Comparison of ENCODE assay signal across 16 mouse cellular contexts in the genomic region with DNA sequence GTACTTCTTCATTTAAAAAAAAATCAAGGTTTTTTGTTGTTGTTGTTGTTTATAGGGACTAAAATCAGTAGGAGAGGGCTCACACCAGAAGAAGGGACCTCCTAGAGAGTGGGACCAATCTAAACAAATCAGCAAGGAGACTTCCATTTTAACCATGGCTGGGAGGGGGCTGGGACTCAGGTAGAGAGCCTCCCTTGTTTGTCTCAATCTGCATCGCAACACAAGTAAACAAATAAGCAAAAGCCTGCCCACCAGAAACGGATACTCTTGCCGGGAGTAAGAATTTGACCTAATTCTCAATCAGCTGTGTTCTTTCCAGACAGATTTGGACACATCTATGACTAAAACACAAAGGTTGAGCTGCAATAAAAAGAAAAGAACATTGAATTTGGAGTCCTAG. TPM values are rescaled to one million over a fixed set of nuclear protein-coding genes. Genes with fewer than 3 reads are reported as not detected.
"Had no signal": no experiment of that assay in that cellular context is flagged by ENCODE, and none has a peak within 500 bp of the region (broad histone marks: within the 10 kb centered on the region; RNA-seq: fewer than 3 reads in every experiment).

No protein-coding gene starts in this region.

- H3K36me3 ChIP-seq: limb, embryonic 12.5 days; liver, embryonic 13.5 days; midbrain, embryonic 12.5 days had no signal

- H3K9ac ChIP-seq: limb, embryonic 12.5 days; liver, embryonic 13.5 days; liver, postnatal 0 days; midbrain, embryonic 12.5 days had no signal

- H3K27ac ChIP-seq: layer of hippocampus, adult 2 months; limb, embryonic 12.5 days; liver, embryonic 13.5 days; midbrain, embryonic 12.5 days had no signal

- H3K4me3 ChIP-seq: layer of hippocampus, adult 2 months; limb, embryonic 12.5 days; liver, embryonic 13.5 days; midbrain, embryonic 12.5 days had no signal

- ATAC-seq: liver, postnatal 0 days; midbrain, embryonic 16.5 days had no signal

- DNase-seq: kidney, adult 18-20 months; kidney, postnatal 10 days; kidney, postnatal 4 days; liver; liver, embryonic 13.5 days; liver, postnatal 0 days; lung, postnatal 36 days; thymus, adult 2 months; thymus, postnatal 25 days had no signal

- H3K9me3 ChIP-seq: limb, embryonic 12.5 days; liver, embryonic 13.5 days; midbrain, embryonic 12.5 days had no signal

- H3K4me2 ChIP-seq: limb, embryonic 12.5 days; liver, embryonic 13.5 days; midbrain, embryonic 12.5 days had no signal

RNA-seq across cellular contexts. Expression of a gene that starts 3.2 kb away (rescaled TPM):
- total RNA-seq: megakaryocyte progenitor cell, adult 5-6 weeks had no signal
- polyA plus RNA-seq: kidney, embryonic 14.5 days; liver, embryonic 13.5 days; liver, postnatal 0 days; testis, adult 2 months had no signal
